Mouse (Mus musculus): ENCODE results near the gene Stpg1.

Gene Stpg1

GRCm38 (mm10) chr4:135513865-135514264 lies 19.3 kb downstream of the Stpg1 start:
- DNase-seq (ENCODE audit: low read depth, low spot score): no peak

GRCm38 (mm10) chr4:135514925-135515324 lies 20.3 kb downstream of the Stpg1 start:
- no peak for DNase-seq (ENCODE audit: low read depth, low spot score)

- DNase-seq (ENCODE audit: low read depth, low spot score): no peak
Observed at GRCm38 (mm10) chr4:135516351-135517316, 22.0 kb downstream of the Stpg1 start.

- no peak for DNase-seq (ENCODE audit: low read depth, low spot score)
Observed at GRCm38 (mm10) chr4:135518135-135518534, 23.5 kb downstream of the Stpg1 start.

GRCm38 (mm10) chr4:135520421-135520820 lies 25.8 kb downstream of the Stpg1 start:
- DNase-seq (ENCODE audit: low read depth, low spot score): no peak

- no peak for DNase-seq (ENCODE audit: low read depth, low spot score)
Observed at GRCm38 (mm10) chr4:135523939-135524338, 29.3 kb downstream of the Stpg1 start.

GRCm38 (mm10) chr4:135525057-135525456 lies 30.5 kb downstream of the Stpg1 start:
- no peak for DNase-seq (ENCODE audit: low read depth, low spot score)

GRCm38 (mm10) chr4:135526039-135526710 lies 31.6 kb downstream of the Stpg1 start:
- DNase-seq (ENCODE audit: low read depth, low spot score): no peak

GRCm38 (mm10) chr4:135530270-135530669 lies 35.7 kb downstream of the Stpg1 start:
- no peak for DNase-seq (ENCODE audit: low read depth, low spot score)

- no peak for DNase-seq (ENCODE audit: low read depth, low spot score)
Observed at GRCm38 (mm10) chr4:135531236-135531635, 36.6 kb downstream of the Stpg1 start.

- DNase-seq (ENCODE audit: low read depth, low spot score): no peak
Observed at GRCm38 (mm10) chr4:135531771-135532613, 37.4 kb downstream of the Stpg1 start.

GRCm38 (mm10) chr4:135533001-135533400 lies 38.4 kb downstream of the Stpg1 start:
- DNase-seq (ENCODE audit: low read depth, low spot score): no peak

GRCm38 (mm10) chr4:135535021-135535420 lies 40.4 kb downstream of the Stpg1 start:
- DNase-seq (ENCODE audit: low read depth, low spot score): no peak

- no peak for DNase-seq (ENCODE audit: low read depth, low spot score)
Observed at GRCm38 (mm10) chr4:135539056-135539455, 44.5 kb downstream of the Stpg1 start.

- no peak for DNase-seq (ENCODE audit: low read depth, low spot score)
Observed at GRCm38 (mm10) chr4:135540057-135540456, 45.5 kb downstream of the Stpg1 start.

- DNase-seq (ENCODE audit: low read depth, low spot score): no peak
Observed at GRCm38 (mm10) chr4:135544284-135544683, 49.7 kb downstream of the Stpg1 start.

- no peak for DNase-seq (ENCODE audit: low read depth, low spot score)
Observed at GRCm38 (mm10) chr4:135545080-135545511, 50.5 kb downstream of the Stpg1 start.

GRCm38 (mm10) chr4:135546008-135546407 lies 51.4 kb downstream of the Stpg1 start:
- DNase-seq (ENCODE audit: low read depth, low spot score): no peak

GRCm38 (mm10) chr4:135546793-135547192 lies 52.2 kb downstream of the Stpg1 start:
- no peak for DNase-seq (ENCODE audit: low read depth, low spot score)

- DNase-seq (ENCODE audit: low read depth, low spot score): no peak
Observed at GRCm38 (mm10) chr4:135547551-135547950, 53.0 kb downstream of the Stpg1 start.

GRCm38 (mm10) chr4:135548108-135548507 lies 53.5 kb downstream of the Stpg1 start:
- DNase-seq (ENCODE audit: low read depth, low spot score): no peak
